Mouse (Mus musculus): ENCODE measurements around the gene Brat1.
A peak's percentile ranks its signal among the peaks of the same experiment; 100 is the strongest.
"Not testable (repeated sequence)": the region's sequence is repeated elsewhere in the genome, so short reads cannot be mapped to it uniquely, and the experiment has no call there.

Gene Brat1

DNA sequence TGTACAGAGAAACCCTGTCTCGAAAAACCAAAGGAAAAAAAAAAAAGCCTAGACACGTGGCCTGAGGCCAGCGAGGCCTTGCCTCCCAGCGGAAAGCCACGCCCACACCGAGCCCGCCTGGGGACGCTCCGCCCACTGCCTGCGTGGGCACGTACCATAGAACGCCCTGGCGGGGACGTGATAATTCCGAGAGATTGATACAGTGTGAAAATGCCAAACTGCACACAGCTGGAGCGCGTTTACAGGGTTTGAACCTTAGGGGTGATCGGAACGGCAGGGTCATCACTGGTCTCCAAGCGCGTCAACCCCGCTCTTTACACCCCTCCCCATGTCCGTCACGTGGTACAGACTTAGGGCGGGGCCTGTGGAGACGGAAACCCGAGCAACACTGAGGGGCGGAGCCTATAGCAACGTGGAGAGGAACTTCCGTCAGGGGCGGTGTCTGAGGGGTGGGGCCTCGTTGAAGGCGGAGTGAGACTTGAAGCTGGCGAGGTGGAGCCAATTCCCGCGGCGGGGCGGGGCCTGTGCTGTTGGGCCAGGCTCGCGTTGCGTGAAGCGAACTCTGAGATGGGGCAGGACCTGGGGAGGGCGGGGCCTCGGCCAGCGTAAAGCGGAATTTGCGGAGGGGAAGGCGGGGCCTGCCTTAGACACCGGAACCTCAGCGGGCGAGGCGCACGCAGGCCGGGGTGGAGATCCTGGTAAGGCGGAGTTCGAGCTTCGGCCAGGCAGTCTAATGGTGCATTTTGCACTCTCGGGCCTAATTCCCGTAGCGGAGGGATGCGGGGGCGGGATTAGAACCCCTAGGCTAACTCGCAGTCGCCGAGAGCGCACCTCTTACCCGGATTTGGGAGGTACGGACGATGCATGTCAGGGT is at the start of gene Brat1:
Brat1 (plus strand) TSS at position 634 of the 874 bp plus-strand sequence.
- peak; percentile 100 for DNase-seq (ENCODE audit: low read depth)

DNA sequence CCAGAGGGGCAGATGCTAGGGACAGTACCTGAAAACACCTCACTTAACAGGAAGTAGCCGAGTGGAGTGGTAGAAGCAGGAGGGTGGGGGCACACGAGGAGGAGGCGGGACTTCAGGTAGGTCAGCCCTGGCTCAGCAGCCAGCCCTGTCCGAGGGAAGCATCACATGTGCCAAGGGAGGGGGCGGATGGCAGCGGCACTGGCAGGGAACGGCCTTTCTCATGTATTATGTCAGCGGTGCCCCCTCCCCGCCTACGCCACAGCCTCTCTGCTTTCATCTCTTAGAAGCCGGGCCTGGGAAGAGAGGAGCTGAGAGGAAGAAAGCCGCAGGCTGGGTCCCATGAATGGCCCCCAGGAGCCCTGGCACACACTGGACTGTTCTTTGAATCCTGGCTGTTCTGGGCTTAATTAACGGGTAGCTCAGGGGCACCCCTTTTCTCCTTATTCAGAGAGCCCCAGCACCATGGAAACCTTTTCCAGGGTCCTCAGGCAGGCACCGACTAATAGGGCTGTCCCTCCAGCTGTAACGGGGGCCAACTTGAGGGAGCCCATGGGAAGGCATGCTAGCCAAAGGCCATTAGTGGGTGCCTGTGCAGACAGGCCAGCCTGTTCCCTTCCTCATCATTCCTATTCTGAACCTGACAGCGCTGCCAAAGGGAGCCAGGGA is 45.1 kb upstream of the Brat1 start:
- DNase-seq (ENCODE audit: low read depth) = no peak

DNA sequence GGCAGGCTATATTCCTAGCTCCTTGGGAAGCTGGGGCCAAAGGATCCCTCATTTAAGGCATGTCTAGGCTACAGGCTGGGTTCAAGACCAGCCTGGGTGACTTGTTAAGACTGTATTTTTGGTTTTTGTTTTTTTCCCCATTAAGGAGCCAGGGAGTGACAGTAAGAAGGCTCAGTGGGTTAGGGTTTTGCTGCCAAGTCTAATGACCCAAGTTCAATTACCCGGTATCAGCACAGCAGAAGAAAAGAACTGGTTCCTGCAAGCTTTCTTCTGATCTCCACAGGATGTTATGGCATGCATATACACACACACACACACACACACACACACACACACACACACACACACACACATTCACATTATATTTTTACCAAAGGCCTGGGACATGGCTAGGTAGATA is 44.4 kb upstream of the Brat1 start:
- no peak for DNase-seq (ENCODE audit: low read depth)

DNA sequence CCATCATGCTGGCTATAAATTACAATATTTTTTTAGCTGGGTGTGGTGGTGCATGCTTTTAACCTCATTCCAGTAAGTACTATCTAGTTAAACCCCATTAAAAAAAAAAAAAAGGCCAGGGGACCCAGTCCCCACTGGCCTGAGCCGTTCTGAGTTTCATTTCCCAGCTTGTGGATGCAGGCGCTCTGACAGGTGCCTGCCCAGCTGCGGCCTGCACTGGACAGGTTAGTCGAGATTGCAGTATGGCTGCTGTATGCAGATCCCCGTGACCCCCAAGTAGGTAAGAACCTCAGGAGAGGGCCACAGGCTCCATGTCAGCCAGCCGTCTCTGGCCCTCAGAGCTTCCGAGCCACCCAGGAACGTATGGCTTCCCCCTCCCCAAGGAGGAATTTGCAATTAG is 43.4 kb upstream of the Brat1 start:
- DNase-seq (ENCODE audit: low read depth) = no peak

DNA sequence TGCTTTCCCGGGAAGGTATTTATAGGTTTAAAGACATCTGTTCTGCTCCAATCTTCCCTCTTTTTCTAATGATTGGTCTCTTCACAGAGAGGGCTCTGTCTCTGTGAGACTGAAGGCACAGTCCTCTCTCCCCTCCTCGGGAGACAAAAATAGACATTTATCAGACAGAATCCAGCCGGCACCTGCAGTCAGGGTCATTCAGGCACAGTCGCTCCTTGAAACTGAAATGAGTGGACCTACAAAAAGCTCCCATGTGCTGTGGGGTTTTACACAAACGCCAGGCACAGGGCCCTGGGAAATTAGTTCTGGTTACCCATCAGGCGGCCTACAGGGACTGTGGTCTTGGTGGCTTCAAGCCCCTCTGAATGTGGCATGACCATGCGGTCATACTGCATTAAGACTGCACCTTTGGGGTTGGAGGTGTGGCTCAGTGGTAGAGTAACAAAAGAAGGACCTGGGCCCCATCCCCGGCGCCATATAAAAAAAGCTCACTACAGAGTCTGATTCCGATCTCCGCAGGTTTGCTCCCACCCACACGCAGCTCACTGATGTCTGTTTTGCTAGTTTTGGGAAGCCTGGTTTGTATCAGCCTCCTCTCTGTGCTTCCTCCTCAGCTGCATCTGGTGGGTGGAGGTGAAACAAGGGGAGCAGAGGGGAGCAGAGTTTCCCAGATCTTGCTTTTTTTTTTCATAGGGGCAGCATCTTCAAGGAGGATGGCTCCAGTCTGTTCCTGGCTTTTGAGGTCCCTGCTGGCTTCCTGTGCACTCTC is 42.8 kb upstream of the Brat1 start:
- DNase-seq (ENCODE audit: low read depth) = no peak

DNA sequence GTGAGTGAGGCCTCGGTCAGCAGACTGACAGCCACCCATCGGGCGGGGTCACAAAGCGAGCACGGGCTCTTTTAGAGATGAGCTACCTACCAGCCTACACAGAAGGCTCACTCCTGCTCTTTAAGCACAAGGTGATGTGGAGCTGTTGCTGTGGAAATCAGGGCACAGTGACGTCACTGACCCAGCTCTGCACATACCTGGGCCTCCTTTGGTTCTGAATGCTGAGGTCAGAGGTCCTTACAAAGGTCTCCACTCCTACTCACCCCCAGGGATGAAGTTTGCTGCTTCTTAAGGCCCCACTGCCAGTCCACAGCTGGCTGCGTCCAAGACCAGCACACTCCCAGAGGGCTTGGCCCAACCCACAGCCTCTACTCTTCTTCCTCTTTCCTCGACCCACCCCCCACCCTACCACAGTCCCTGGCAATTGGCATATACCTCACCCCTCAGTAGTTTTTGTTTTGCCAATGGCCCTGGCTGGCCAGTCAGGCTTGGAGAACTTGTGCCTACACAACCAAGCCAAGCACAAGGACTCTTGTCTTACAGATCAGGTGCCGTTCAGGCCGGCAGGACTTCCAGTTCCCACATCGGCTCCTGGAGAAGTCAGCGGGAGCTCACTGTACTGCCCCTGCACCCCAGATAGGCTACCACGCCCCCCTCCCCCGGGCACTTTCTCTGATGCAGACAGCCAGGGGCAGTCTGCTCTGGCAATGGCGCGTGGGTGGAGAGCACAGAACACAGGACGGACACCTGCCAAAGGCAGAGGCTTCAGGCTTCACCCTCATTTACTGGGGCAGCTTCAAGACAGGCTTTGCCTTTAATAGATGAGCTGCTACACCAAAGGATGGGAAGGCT is 41.8 kb upstream of the Brat1 start:
- no peak for DNase-seq (ENCODE audit: low read depth)

DNA sequence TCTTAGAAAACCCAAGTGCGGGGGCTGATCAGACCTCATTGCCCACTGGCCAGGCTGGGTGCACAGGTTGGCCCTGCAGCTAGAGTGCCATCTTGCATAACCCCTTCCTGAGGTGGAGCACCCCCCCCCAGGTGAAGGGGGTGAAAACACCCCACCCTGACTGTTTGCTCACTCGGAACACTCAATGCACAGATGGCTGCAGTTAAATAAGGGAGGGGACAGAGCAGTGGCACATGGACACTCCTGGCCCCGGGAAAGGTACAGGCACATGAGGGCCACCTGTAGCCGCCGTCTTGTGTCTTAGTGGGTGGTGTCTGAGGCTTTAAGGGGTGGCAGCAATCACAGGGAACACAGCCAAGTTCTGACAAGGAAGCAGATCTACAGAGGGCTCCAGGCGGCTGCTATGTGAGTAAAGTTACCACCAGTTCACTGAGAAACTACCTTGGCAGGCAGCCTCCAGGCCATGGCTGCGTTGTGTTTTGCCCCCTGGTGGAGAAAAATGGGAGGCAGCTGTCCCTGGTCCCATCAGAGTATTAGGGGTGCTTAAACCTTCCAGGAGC is 41.1 kb upstream of the Brat1 start:
- peak; percentile 60 for DNase-seq (ENCODE audit: low read depth)

DNA sequence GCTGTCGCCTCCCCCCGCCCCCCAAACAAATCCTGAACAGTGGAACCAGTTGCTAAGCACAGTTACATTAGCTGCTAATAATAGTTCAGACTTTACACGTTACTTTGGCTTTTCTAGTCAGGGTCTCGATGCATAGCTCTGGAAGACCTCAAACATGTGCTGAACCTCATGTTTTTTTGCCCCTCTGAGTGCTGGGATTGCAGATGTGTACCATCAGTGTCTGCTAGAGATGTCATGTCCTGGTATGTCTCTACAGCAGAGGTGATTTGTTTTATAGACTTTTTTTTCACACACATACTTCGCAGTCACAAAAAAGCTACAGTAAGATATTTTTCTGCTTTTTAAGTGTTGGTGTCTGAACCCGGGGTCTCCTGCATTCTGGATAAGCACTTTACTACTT is 32.7 kb upstream of the Brat1 start:
- no peak for DNase-seq (ENCODE audit: low read depth)

DNA sequence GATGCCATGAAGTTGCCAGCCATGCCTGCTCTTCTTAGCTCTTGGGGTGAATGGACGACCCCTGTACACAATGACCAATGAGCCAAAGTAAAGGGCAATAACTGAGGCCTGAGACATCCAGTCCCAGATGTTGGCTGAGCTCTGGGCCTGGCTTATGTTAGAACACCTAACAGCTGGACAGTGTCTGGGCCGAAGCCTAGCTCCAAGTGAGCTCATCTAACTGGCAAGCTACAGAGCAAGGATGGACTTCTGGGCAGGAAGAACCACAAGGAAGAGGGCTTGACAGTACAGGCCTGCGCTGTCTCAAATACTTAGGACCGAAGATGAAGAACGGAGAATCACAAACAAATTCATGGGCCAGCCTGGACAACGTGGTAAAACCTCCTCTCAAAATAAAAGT is 32.2 kb upstream of the Brat1 start:
- not testable (repeated sequence) for DNase-seq (ENCODE audit: low read depth)

DNA sequence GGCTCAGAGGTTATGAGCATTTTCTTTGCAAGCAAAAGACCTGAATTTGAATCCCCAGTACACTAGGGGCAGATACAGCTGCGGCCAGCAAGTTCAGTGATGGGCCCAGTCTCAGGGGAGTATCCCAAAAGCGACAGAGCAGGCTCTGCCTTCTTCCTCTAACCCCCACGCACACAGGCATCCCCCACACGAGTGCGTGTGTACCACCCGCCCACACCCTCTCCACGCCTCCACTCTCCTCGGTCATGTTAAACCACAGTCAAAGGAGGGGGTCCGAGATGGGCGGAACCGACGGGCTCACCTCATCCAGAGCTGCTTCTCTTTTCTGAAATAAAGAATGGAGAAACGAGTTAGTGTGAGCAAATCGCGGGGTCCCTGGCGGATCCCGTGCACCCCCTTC is 30.8 kb upstream of the Brat1 start:
- no peak for DNase-seq (ENCODE audit: low read depth)

DNA sequence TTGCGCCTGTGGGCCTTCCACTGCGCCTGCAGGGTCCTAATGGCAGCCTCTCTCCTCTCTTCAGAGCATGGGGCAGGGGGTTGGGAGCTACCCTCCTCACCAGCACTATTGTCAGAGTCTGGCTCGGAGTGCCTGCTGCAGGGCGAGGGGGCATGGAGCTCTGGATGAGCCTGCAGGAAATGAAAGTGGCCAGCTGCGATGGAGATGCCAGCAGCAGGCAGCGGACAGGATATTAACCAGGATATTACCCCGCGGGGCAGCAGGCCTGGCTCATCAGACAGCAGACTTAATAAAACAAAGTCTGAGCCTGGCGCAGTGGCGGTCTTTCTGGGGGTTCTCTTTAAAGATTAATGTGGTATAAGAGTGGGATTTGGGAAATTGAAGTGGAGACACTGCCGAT is 29.7 kb upstream of the Brat1 start:
- no peak for DNase-seq (ENCODE audit: low read depth)

DNA sequence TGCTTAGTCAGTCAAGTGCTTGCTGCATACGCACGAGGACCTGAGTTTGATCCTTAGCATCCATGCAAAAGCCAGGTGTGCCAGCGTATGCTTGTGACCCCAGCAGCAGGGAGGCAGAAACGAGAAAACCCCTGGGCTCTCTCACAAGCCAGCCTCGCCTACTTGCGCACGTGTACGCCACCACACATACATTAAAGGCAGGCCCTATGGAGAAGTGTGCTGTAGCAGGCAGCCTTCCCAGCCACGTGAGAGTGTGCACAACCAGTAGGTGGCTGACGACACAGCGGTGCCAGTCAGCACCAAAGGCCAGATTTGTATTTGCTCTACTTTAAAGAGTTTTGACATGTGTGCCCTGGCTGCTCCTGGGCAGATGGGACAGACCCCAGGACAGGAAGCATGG is 29.2 kb upstream of the Brat1 start:
- no peak for DNase-seq (ENCODE audit: low read depth)

DNA sequence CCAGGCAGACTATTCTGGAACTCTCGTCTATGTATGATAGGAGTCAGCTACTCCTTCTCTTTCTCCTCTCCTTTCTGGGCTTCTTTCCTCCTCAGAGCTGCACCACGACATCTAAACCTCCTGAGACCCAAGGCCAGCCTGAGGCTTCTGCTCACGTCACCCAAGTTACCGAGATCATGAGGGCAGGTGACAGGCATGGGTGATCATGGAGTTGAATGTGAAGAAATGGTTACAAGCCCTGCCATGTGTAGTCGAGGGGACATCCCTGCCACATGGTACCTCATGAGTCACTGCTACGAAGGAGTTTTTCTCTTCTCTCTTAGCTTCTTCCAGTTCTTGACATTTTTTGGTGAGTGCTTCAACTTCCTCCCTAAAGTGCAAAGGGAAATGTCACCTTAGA is 27.7 kb upstream of the Brat1 start:
- no peak for DNase-seq (ENCODE audit: low read depth)

DNA sequence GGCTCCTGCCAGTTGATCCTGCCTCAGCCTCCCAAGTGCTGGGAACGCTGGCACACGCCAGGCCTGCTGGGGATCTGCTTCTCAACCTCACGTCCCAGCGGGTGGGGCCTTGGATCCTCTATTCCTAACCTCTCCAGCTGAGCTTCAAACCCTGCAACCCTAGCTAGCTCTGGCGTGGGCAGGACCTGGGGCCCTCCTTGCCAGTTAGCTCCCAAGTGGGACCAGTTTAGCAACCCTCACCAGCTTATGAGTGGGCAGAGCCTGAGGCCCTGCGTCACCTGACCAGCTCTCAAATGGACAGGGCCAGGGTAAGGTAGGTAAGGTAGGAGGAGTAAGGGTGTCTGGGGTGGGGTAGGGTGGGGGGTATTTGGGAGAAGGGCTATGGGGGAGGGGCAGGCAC is 24.8 kb upstream of the Brat1 start:
- no peak for DNase-seq (ENCODE audit: low read depth)

DNA sequence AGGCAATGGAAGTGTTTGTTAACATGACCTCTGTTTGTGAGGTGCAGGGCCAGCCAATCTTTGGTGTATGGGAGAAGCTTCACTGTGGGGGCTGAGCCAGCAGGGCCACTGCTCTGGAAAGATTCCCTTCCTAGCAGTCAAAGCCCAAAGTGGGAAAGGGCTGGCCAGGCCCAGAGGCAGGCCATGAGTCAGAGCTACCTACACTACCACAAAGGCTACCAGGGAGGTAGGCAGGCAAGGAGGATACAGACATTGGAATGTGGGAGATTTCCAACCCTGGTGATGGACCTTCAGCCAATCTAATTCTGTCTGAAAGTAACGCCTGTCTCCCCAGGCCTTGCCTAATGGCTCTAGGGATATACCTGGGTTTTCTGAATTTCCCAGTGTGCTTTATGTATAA is 23.9 kb upstream of the Brat1 start:
- DNase-seq (ENCODE audit: low read depth) = no peak

DNA sequence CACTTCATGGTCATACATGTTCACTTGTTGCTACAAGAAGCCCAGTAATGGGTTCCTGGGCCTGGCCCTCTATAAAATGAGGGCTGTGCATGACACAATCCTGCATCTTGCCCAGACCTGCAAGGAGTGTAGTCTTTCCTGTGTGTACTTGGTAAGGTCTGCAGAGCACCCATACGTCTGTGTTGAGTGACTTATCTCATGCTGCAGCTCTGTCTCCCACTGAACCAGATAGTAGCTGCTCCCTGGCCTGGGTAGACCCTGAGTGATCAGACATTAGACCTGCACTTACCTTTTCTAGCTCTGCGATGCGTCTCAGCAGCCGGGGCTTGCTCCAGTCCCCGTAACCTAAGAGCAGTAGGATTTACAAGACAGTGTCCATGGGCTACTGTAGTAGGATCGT is 22.7 kb upstream of the Brat1 start:
- no peak for DNase-seq (ENCODE audit: low read depth)

DNA sequence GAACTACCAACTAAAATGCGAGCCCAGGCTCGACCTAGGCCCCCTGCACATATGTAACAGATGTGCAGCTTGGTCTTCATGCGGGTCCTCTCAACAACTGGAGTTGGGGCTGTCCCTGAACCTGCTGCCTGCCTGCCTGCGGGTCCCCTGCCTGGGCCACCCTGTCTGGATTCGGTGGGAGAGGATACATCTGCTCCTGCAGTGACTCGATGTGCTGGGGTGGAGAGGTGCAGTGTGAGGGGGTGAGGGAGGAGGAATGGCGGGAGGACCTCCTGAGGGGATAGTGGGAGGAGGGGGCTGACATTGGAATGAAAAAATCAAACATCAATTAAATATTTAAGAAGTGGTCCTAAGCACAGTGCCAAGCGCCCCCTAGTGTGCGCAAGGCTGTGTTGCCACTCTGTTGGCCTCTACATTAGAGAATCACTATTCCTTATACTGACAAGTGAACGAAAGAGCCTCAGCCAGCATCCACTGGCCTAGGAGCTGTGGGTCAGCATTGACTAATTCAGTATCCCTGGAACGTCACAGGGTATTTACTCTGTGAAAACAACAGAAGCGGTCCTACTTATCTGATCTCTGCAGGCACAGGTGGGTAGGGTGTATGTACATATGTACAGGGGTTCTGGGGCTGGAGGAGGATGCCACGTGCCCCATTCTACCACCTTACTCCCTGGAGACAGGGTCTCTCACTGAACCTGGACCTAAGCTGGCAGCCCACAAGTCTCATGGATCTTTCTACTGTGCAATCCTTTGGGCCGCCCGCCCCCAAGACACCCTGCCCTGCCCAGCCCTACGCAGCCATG is 20.3 kb upstream of the Brat1 start:
- DNase-seq (ENCODE audit: low read depth) = peak; percentile 53

DNA sequence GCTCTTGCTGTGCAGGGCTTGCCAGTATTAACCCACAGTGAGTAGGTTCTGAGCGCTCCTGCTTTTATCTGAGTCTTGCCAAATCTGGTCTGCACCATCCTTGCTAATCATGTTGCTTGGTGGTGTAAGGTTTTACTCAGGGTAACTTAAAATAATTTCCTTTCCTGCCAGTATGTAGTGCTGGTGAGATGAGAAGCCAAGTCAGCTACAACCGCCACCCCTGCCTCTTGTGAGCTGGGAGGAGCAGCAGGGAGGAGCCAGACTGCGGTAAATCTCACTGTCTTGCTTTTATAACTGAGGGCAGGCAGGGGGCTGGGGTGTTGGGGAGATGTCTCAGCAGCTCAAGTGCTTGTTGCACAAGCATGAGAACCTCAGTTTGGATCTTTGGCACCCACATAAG is 16.4 kb upstream of the Brat1 start:
- no peak for DNase-seq (ENCODE audit: low read depth)

DNA sequence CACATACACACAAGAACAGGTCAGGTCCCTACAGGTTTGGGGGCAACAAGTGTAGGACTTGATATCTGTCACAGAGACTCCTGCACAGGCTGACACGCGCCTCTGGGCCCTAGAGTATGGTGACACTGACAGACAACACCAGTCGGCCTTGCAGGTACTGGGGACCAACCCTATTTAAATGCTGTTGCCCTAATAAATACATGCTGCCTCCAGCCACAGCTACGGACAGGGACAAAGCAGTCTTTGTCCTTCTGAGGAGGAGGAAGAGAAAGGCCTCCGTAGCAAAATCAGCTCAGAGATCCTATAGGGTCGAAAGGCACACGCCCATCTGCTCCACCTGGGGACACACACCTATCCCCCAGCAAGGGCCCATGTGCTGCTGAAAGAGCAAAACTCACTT is 8.8 kb upstream of the Brat1 start:
- no peak for DNase-seq (ENCODE audit: low read depth)

DNA sequence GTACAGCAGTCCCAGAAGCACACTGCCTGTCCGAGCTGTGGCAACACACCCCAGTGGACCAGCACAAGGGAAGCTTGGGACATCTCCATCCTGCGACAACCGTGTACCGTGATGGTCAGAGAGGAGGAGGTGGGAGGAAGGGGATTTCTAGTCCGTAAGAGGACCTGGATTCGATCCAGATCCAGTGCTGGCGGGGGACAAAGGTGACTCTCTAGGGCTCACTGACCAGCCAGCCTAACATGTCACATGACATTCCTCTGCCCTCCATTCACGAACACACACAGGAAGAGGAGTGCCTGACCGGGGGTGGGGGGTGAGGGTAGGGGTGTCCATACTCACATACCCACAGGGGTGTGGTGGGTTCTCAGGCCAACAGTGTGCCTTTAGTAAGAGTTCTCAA is 5.0 kb upstream of the Brat1 start:
- no peak for DNase-seq (ENCODE audit: low read depth)

DNA sequence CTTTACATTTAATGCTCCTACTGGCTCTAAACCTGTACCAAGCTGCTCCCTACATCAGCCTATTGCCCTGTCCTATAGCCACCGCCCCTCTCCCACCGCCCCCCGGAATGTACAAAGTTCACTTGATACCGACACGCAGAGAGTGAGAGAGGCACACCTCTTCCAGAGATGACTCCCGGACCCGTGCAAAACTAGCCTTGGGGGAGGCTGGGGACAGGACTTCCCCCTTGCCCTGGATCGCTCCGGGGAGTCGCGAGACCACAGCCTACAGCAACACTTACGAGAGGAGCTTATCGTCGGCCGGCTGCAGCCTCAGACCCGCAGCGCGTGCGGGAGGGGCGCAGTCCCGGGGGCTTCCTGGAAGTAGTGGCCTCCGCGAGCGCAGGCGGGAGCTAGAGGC is 3.1 kb upstream of the Brat1 start:
- DNase-seq (ENCODE audit: low read depth) = peak; percentile 73

All from 416B (cell line).